Mouse (Mus musculus) liver, adult 2 months (tissue): ENCODE data around the gene Lrp2bp. TPM values are rescaled to one million over a fixed set of nuclear protein-coding genes. Genes with fewer than 3 reads are reported as not detected.

ENCODE experiments used
- DNase-seq: peaks from one replicate; pipeline ENCODE4 v3.0.0-alpha.2; 2011; ENCODE audit warnings: low read depth, low spot score; ENCODE audit errors: extremely low read depth
- H3K27ac ChIP-seq: fragments of 200-500 bp; replicated peaks from 2 replicates; pipeline ENCODE4 v1.5.1; 2012; ENCODE audit warnings: low read depth, mild to moderate bottlenecking, control low read depth, inconsistent platforms, low read length; ENCODE audit not compliant: insufficient read depth
- H3K27me3 ChIP-seq: fragments of 200-500 bp; 2 replicates; pipeline ENCODE4 v1.6.1; 2012; ENCODE audit warnings: mild to moderate bottlenecking, moderate library complexity, low read length, inconsistent platforms; ENCODE audit not compliant: control insufficient read depth, insufficient read depth
- H3K36me3 ChIP-seq: fragments of 200-500 bp; 2 replicates; pipeline ENCODE4 v1.6.1; 2012; ENCODE audit warnings: low read length, inconsistent platforms; ENCODE audit not compliant: control insufficient read depth, insufficient read depth
- H3K4me1 ChIP-seq: fragments of 200-500 bp; 2 replicates; pipeline ENCODE4 v1.6.1; 2011; ENCODE audit warnings: low read length; ENCODE audit not compliant: control insufficient read depth, insufficient read depth
- H3K4me3 ChIP-seq: fragments of 200-500 bp; 2 replicates; pipeline ENCODE4 v1.5.1; 2011; ENCODE audit warnings: low read depth, mild to moderate bottlenecking, control low read depth, low read length, moderate library complexity; ENCODE audit not compliant: insufficient read depth
- H3K79me2 ChIP-seq: fragments of 200-500 bp; 2 replicates; pipeline ENCODE4 v1.6.1; 2012; ENCODE audit warnings: inconsistent platforms, mild to moderate bottlenecking, low read length, moderate library complexity; ENCODE audit not compliant: control insufficient read depth, insufficient read depth
- H3K9ac ChIP-seq: fragments of 200-500 bp; 2 replicates; pipeline ENCODE4 v1.6.1; 2012; ENCODE audit warnings: low read depth, mild to moderate bottlenecking, control low read depth, inconsistent platforms, low read length
- CTCF ChIP-seq: fragments of 200-500 bp; IDR thresholded peaks from 2 replicates; pipeline ENCODE4 v1.5.1; 2011; ENCODE audit warnings: low read depth, low read length, control low read depth
- POLR2A ChIP-seq: fragments of 200-500 bp; IDR thresholded peaks from 2 replicates; pipeline ENCODE4 v1.6.1; 2011; ENCODE audit warnings: low read length, control low read depth; ENCODE audit not compliant: insufficient read depth; ENCODE audit errors: extremely low read depth
- WGBS: fragments of 180-500 bp; shearing (Covaris S2); methylation state at CpG from one replicate; pipeline ENCODE4 v1.1.7; 2018; 5-methylcytosine and 5-hydroxymethylcytosine counted together
- polyA plus RNA-seq: library from polyadenylated mRNA; depleted of rRNA; stranded (reverse); fragments of >200 nt; gene quantifications from 2 replicates; pipeline ENCODE4 v1.2.3, GENCODE M21; 2012; rRNA removed
- total RNA-seq: library from RNA; depleted of rRNA; stranded (reverse); fragments of >200 nt; gene quantifications from 2 replicates; pipeline ENCODE4 v1.2.3, GENCODE M21; 2014; rRNA removed

The Lrp2bp gene
- total and polyA plus RNA-seq, 2 experiments, result 0.65 to 0.73 TPM

DNA sequence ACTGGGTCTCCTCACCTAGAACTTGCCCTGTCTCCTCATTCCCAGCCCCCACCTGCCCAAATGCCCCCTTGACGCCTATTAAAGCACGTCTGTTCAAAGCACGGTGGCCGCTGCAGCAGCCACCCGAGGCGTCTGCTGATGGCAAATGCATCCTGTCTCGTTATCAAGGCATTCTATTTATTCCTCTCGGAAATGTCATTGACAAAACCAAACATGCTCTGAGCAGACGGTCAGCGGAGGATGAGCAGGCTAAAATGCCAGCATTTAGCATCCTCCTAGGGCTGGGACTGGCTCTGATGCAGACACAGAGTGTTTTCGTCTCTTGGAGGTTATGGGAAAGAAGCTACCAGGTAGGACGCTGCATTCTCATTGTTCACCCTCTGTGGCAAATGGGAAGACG, 41.2 kb downstream of the Lrp2bp start:
- H3K36me3 ChIP-seq, result peaks cover 31% of the 10 kb centered on the region
- no peak for DNase-seq
- TF ChIP-seq POLR2A, result no peak
- TF ChIP-seq CTCF, result no peak
- H3K79me2 ChIP-seq, result no peaks in the 10 kb centered on the region
- H3K27ac ChIP-seq, result no peak overlapping the region
- H3K27me3 ChIP-seq, result no peaks in the 10 kb centered on the region
- 79% methylated on average over 13 of the region's 13 CpGs for WGBS
- H3K9ac ChIP-seq, result no peak overlapping the region
- no peak overlapping the region for H3K4me3 ChIP-seq
- H3K4me1 ChIP-seq, result no peaks in the 10 kb centered on the region

DNA sequence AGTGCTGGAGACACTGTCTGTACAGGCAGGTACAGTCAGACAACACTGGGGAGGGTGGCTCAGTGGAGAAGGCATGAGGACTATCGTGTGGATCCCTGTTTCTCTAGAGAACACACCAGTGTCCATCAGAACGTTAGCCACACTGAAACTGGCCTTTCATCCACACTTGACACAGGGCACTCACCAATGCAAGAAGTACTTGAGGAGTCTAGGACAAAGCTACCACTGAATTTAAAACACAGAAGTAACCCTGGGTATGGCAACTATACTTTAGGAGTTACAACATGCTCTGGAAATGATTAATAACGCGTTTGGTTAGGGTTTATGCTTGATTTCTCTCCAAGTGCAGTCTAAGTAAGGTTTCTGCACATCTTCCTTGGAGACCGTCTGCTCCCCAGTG, 73.7 kb downstream of the Lrp2bp start:
- no peak for DNase-seq
- Histone ChIP-seq H3K4me1 (no peaks in the 10 kb centered on the region), H3K9ac (no peak overlapping the region), H3K36me3 (peaks cover 5% of the 10 kb centered on the region), H3K4me3 (no peak overlapping the region), H3K27ac (no peak overlapping the region), H3K79me2 (no peaks in the 10 kb centered on the region), H3K27me3 (no peaks in the 10 kb centered on the region)
- no peak for TF ChIP-seq POLR2A
- no peak for TF ChIP-seq CTCF
- WGBS, result 96% methylated on average over 5 of the region's 5 CpGs

DNA sequence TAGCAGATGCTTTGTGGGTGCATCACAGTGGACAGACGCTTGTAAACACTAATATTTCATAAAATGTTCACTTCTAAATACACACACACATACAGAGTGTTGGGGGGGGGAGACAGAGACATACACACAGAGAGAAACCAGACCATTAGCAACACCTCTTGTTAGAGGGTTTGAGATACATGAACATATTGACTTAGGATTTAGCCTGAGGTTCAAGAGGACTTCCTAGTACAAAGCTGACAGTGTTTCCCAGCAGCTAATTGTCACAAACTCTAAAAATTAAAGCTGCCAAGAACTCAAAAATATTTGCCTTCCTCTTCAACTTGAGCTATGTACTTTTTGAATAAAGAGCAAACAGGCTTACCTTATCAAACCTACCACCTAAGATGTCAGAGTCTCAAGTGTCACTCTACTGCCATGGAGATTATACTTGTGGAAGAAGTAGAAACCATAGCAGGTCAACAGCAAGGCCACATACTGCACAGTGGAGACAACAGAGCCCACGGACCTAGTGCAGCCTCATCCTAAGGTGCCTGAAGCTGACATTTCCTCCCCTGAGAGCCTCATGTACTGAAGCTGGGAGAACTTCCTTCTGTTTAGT, 74.5 kb downstream of the Lrp2bp start:
- Histone ChIP-seq H3K4me3 (no peak overlapping the region), H3K79me2 (no peaks in the 10 kb centered on the region), H3K27ac (no peak overlapping the region), H3K4me1 (no peaks in the 10 kb centered on the region), H3K9ac (no peak overlapping the region), H3K27me3 (no peaks in the 10 kb centered on the region), H3K36me3 (no peaks in the 10 kb centered on the region)
- 80% methylated on average over 2 of the region's 2 CpGs for WGBS
- no peak for DNase-seq
- TF ChIP-seq POLR2A (no peak), CTCF (no peak)

DNA sequence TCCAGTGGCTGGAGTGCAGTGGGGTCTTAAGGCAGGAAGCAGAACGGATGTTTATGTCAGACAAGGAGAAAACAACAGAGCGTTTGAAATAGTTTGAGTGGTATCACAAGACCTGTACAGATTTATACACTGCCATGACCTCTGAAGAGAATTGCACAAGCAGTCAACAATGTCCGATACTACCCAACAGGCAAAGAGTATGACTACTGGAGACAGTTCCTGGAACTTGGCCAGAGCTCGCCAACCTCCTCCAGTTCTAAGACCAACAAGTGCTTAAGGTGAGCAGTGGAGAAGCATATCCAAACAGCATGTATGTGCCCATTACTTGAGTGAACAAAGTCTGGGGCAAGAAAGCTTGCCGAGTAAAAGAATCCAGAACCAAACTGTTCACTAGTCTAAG, 76.1 kb downstream of the Lrp2bp start:
- peak; percentile 44 for DNase-seq
- Histone ChIP-seq H3K9ac (no peak overlapping the region), H3K27ac (no peak overlapping the region), H3K4me3 (no peak overlapping the region), H3K36me3 (0 out of 2 replicates have a peak, but pooled peaks cover 3% of the 10 kb centered on the region), H3K4me1 (no peaks in the 10 kb centered on the region), H3K79me2 (no peaks in the 10 kb centered on the region), H3K27me3 (no peaks in the 10 kb centered on the region)
- TF ChIP-seq POLR2A, result no peak
- TF ChIP-seq CTCF, result no peak
- 57% methylated on average over 5 of the region's 5 CpGs for WGBS

DNA sequence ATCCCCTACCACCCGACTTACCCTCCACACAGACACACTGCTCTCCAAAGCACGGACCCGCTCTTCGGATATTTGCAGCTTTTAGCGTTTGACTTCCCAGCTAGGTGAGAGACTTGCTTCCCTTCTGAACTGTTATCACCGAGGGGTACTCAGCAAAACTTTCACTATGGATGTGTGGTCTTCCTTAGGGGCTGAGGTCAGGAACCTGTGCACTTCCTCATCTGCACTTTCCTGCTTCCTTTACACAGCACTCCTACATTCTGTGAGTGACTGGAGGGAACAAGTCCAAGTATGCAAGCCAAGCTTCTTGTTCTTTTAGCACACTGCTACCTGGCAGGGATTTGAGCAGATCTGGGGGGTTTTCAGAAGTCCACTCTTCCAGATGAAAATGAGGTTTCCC, 79.8 kb downstream of the Lrp2bp start:
- Histone ChIP-seq H3K27me3 (no peaks in the 10 kb centered on the region), H3K27ac (no peak overlapping the region), H3K9ac (no peak overlapping the region), H3K4me1 (no peaks in the 10 kb centered on the region), H3K4me3 (no peak overlapping the region), H3K36me3 (peaks cover 3% of the 10 kb centered on the region; the same call in 1 of the 2 replicates), H3K79me2 (no peaks in the 10 kb centered on the region)
- no peak for DNase-seq
- TF ChIP-seq CTCF, result no peak
- no peak for TF ChIP-seq POLR2A
- 68% methylated on average over 6 of the region's 6 CpGs for WGBS

Other genes with a start within 250 kb of the Lrp2bp start
- 0.47 and 0.65 TPM in 2 replicates for gene Pdlim3, start 113.8 kb upstream of the Lrp2bp start, total RNA-seq
- 0.42 and 0.66 TPM in 2 replicates for gene Pdlim3, start 113.8 kb upstream of the Lrp2bp start, polyA plus RNA-seq
- gene Ccdc110, start 64.7 kb upstream of the Lrp2bp start, total RNA-seq, result not detected in 2 replicates
- gene Ccdc110, start 64.7 kb upstream of the Lrp2bp start, polyA plus RNA-seq, result not detected in 2 replicates
- 0.60 and 0.65 TPM in 2 replicates for gene 1700029J07Rik, start 24.1 kb upstream of the Lrp2bp start, total RNA-seq
- 0.13 and 0.15 TPM in 2 replicates for gene 1700029J07Rik, start 24.1 kb upstream of the Lrp2bp start, polyA plus RNA-seq
- gene Ufsp2, start 23.8 kb upstream of the Lrp2bp start, total RNA-seq, result 53.8 and 68.0 TPM in 2 replicates
- 16.9 and 18.6 TPM in 2 replicates for gene Ufsp2, start 23.8 kb upstream of the Lrp2bp start, polyA plus RNA-seq
- gene Ankrd37, start 6.4 kb downstream of the Lrp2bp start, total RNA-seq, result 0.65 and 2.0 TPM in 2 replicates
- 0.49 and 2.4 TPM in 2 replicates for gene Ankrd37, start 6.4 kb downstream of the Lrp2bp start, polyA plus RNA-seq
- gene Cfap97, start 152.5 kb downstream of the Lrp2bp start, total RNA-seq, result 8.7 and 10.1 TPM in 2 replicates
- 3.0 and 3.4 TPM in 2 replicates for gene Cfap97, start 152.5 kb downstream of the Lrp2bp start, polyA plus RNA-seq
- gene Snx25, start 152.9 kb downstream of the Lrp2bp start, total RNA-seq, result 10.7 and 11.7 TPM in 2 replicates
- 2.6 and 3.0 TPM in 2 replicates for gene Snx25, start 152.9 kb downstream of the Lrp2bp start, polyA plus RNA-seq
- gene Slc25a4, start 212.0 kb downstream of the Lrp2bp start, total RNA-seq, result 13.4 TPM in 2 replicates
- 5.0 and 7.4 TPM in 2 replicates for gene Slc25a4, start 212.0 kb downstream of the Lrp2bp start, polyA plus RNA-seq